Mouse (Mus musculus): ENCODE results near the gene Ipmk.

DNA sequence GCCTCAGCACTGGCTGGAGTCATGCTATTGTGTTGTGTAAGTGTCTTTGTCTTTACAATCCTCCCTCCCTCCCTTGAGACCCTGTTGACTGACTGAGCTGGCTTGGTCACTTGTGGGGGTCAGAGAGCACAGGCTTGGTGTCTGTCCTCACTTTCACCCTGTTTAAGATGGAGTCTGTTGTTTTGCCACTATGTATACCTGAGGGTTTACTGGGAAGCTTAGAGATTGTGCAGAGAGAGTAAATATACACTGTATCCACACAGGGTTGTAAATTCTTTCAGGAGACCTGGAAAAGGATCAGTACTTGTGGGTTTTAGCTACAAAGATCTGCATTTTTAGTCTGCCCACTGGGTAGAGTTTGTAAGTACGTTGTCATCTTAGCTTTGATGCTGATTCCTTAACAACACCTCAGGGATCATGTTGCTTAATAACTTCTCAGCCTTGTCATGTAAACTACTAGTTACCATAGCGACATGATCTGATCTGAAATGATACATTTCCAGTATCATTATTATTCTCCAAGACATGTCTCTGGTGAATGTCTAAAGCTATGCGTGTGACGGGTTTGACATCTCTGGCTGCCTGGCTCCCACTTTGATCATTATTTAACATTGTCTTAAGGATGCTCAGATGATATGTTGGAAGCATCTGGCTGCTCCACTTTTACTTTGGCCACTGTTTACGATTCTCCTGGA, 58.1 kb downstream of the Ipmk start:
- TF ChIP-seq ZNF384 (IDR thresholded peaks at IDR 0.05; ENCODE audit: low read depth, low read length) (no peak), CHD2 (IDR thresholded peaks at IDR 0.05; ENCODE audit: low read depth, low read length) (no peak), HCFC1 (IDR thresholded peaks at IDR 0.05; ENCODE audit: borderline replicate concordance, insufficient read depth, low read length) (no peak), ZC3H11A (IDR thresholded peaks at IDR 0.05; ENCODE audit: borderline replicate concordance, low read depth, low read length) (no peak), MAFK (IDR thresholded peaks at IDR 0.05; ENCODE audit: insufficient read depth, low read depth, low read length) (no peak)

Measured in ES-E14 (cell line).